Mouse (Mus musculus) forebrain, postnatal 0 days (tissue): ENCODE measurements around the gene Gcdh. TPM values are rescaled to one million over a fixed set of nuclear protein-coding genes. Genes with fewer than 3 reads are reported as not detected.

Experiments used
- ATAC-seq: fragments of 200-750 bp; cut with Nextera tagmentation; 2 replicates; pipeline ENCODE4 v1.8.0; 2017; ENCODE audit warnings: mild to moderate bottlenecking, moderate library complexity
- DNase-seq: peaks from one replicate; pipeline ENCODE4 v3.0.0-alpha.2; 2015
- H3K27ac ChIP-seq: fragments of 300-500 bp; sonication (generic); 2 replicates; pipeline ENCODE4 v1.5.1; 2014; ENCODE audit warnings: low read depth, mild to moderate bottlenecking, antibody characterized with exemption, low read length, moderate library complexity, mixed read lengths
- H3K27me3 ChIP-seq: fragments of 300-500 bp; sonication (generic); 2 replicates; pipeline ENCODE4 v1.6.1; 2014; ENCODE audit warnings: mild to moderate bottlenecking, low read length, mixed read lengths; ENCODE audit not compliant: insufficient read depth
- H3K36me3 ChIP-seq: fragments of 300-500 bp; sonication (generic); 2 replicates; pipeline ENCODE4 v1.6.1; 2014; ENCODE audit warnings: mild to moderate bottlenecking, moderate library complexity; ENCODE audit not compliant: insufficient read depth
- H3K4me1 ChIP-seq: fragments of 300-500 bp; sonication (generic); 2 replicates; pipeline ENCODE4 v1.6.1; 2014; ENCODE audit warnings: antibody characterized with exemption; ENCODE audit not compliant: insufficient read depth
- H3K4me2 ChIP-seq: fragments of 300-500 bp; sonication (generic); 2 replicates; pipeline ENCODE4 v1.6.1; 2014; ENCODE audit warnings: low read depth, mild to moderate bottlenecking, moderate library complexity
- H3K4me3 ChIP-seq: fragments of 300-500 bp; sonication (generic); 2 replicates; pipeline ENCODE4 v1.5.1; 2014; ENCODE audit warnings: low read depth, low read length, mixed read lengths
- H3K9ac ChIP-seq: fragments of 300-500 bp; sonication (generic); 2 replicates; pipeline ENCODE4 v1.6.1; 2014; ENCODE audit warnings: mild to moderate bottlenecking
- H3K9me3 ChIP-seq: fragments of 300-500 bp; sonication (generic); 2 replicates; pipeline ENCODE4 v1.6.1; 2016; ENCODE audit warnings: low read length
- CTCF ChIP-seq: sonication (generic); IDR thresholded peaks from 2 replicates; pipeline ENCODE4 v1.5.1; 2016; ENCODE audit warnings: antibody characterized with exemption, control low read depth, low read depth
- WGBS: fragments of 180-500 bp; shearing (Covaris S2); extraction: QIAGEN DNeasy Blood & Tissue Kit; methylation state at CpG from one replicate; pipeline ENCODE4 v1.1.7; 2014; 5-methylcytosine and 5-hydroxymethylcytosine counted together
- polyA plus RNA-seq: library from polyadenylated mRNA; unstranded; fragments of >200 nt; fragmentation: Nextera tagmentation; extraction: Ambion mirVana; gene quantifications from 2 replicates; pipeline ENCODE4 v1.2.1, GENCODE M21; 2015
- total RNA-seq: library from RNA; depleted of rRNA; stranded (reverse); fragments of >200 nt; gene quantifications from 2 replicates; pipeline ENCODE4 v1.2.3, GENCODE M21; 2014

Gene Gcdh
- total and polyA plus RNA-seq, 2 experiments from 2014 or later: 27.5 to 28.9 TPM

- Histone ChIP-seq H3K27me3 (no peaks in the 10 kb centered on the region), H3K4me2 (peak overlapping the region; percentile 87), H3K9me3 (no peaks in the 10 kb centered on the region), H3K27ac (no peak overlapping the region), H3K4me1 (0 out of 2 replicates have a peak, but pooled peaks cover 4% of the 10 kb centered on the region), H3K4me3 (peak overlapping the region; percentile 49), H3K36me3 (peaks cover 22% of the 10 kb centered on the region), H3K9ac (no peak overlapping the region)
- ATAC-seq (no peak), DNase-seq (no peak)
- TF ChIP-seq CTCF: no peak
- 79% methylated on average over 4 of the region's 4 CpGs for WGBS
Observed at GRCm38 (mm10) chr8:84873016-84873415, 20.7 kb downstream of the Gcdh start.

- peak; percentile 59 for ATAC-seq
- 8% methylated on average over 54 of the region's 54 CpGs for WGBS
Observed at GRCm38 (mm10) chr8:84872309-84872965, 21.3 kb downstream of the Gcdh start.

GRCm38 (mm10) chr8:84871376-84872308 lies 22.1 kb downstream of the Gcdh start, which contains the start of gene Syce2:
TSS of gene Syce2 (plus strand) at chr8:84872111.
- ATAC-seq (peak; percentile 89), DNase-seq (peak; percentile 78)
- no peaks in the 10 kb centered on the region for H3K27me3 ChIP-seq
- TF ChIP-seq CTCF: peak; percentile 40; the same call in 1 of the 2 replicates
- peak within 1 kb of the TSS; percentile 87 for H3K4me2 ChIP-seq
- no peaks in the 10 kb centered on the region for H3K9me3 ChIP-seq
- peaks cover 35% of the 10 kb centered on the region for H3K36me3 ChIP-seq
- no peak within 1 kb of the TSS for H3K27ac ChIP-seq
- WGBS: 18% methylated on average over 42 of the region's 46 CpGs
- H3K4me3 ChIP-seq: peak within 1 kb of the TSS; percentile 49
- H3K9ac ChIP-seq: peak within 1 kb of the TSS; percentile 53
- H3K4me1 ChIP-seq: 0 out of 2 replicates have a peak, but pooled peaks cover 4% of the 10 kb centered on the region

More at GRCm38 (mm10) chr8:84872309-84872965, 21.3 kb downstream of the Gcdh start:
- 0 out of 2 replicates have a peak, but pooled peaks cover 4% of the 10 kb centered on the region for H3K4me1 ChIP-seq
- H3K27me3 ChIP-seq: no peaks in the 10 kb centered on the region
- peaks cover 27% of the 10 kb centered on the region for H3K36me3 ChIP-seq
- H3K4me3 ChIP-seq: peak overlapping the region; percentile 49
- H3K27ac ChIP-seq: no peak overlapping the region
- H3K9ac ChIP-seq: peak overlapping the region; percentile 53
- no peak for TF ChIP-seq CTCF
- H3K9me3 ChIP-seq: no peaks in the 10 kb centered on the region
- H3K4me2 ChIP-seq: peak overlapping the region; percentile 87
- DNase-seq: peak; percentile 17

- no peak for TF ChIP-seq CTCF
- peak within 1 kb of the TSS; percentile 78 for H3K4me3 ChIP-seq
- peaks cover 6% of the 10 kb centered on the region; the same call in 1 of the 2 replicates for H3K4me1 ChIP-seq
- under 1% methylated on average over 39 of the region's 39 CpGs for WGBS
- no peaks in the 10 kb centered on the region for H3K9me3 ChIP-seq
- peaks cover 26% of the 10 kb centered on the region for H3K36me3 ChIP-seq
- H3K27me3 ChIP-seq: no peaks in the 10 kb centered on the region
- DNase-seq (peak; percentile 95), ATAC-seq (peak; percentile 97)
- H3K27ac ChIP-seq: peak within 1 kb of the TSS; percentile 79
- H3K4me2 ChIP-seq: peak within 1 kb of the TSS; percentile 70
- H3K9ac ChIP-seq: peak within 1 kb of the TSS; percentile 76
Observed at GRCm38 (mm10) chr8:84856864-84857441, 36.8 kb downstream of the Gcdh start, which contains the start of gene Farsa. TSS of gene Farsa (plus strand) at chr8:84856989.

- ATAC-seq: no peak
- Histone ChIP-seq H3K4me3 (peak overlapping the region; percentile 78; the same call in 1 of the 2 replicates), H3K27me3 (no peaks in the 10 kb centered on the region), H3K4me1 (peaks cover 6% of the 10 kb centered on the region; the same call in 1 of the 2 replicates), H3K9me3 (no peaks in the 10 kb centered on the region), H3K9ac (peak overlapping the region; percentile 76; the same call in 1 of the 2 replicates), H3K4me2 (peak overlapping the region; percentile 70; the same call in 1 of the 2 replicates), H3K36me3 (peaks cover 23% of the 10 kb centered on the region), H3K27ac (no peak overlapping the region; the same call in 1 of the 2 replicates)
- no peak for TF ChIP-seq CTCF
- no peak for DNase-seq
- 97% methylated on average over 3 of the region's 3 CpGs for WGBS
Observed at GRCm38 (mm10) chr8:84856434-84856833, 37.3 kb downstream of the Gcdh start.

GRCm38 (mm10) chr8:84847684-84848435 lies 45.9 kb downstream of the Gcdh start:
- peak overlapping the region; percentile 83 for H3K4me3 ChIP-seq
- WGBS: 45% methylated on average over 6 of the region's 6 CpGs
- peak overlapping the region; percentile 87 for H3K4me2 ChIP-seq
- H3K9me3 ChIP-seq: no peaks in the 10 kb centered on the region
- no peak for TF ChIP-seq CTCF
- peaks cover 11% of the 10 kb centered on the region for H3K4me1 ChIP-seq
- H3K27me3 ChIP-seq: no peaks in the 10 kb centered on the region
- peak overlapping the region; percentile 68 for H3K9ac ChIP-seq
- peak overlapping the region; percentile 79; the same call in 1 of the 2 replicates for H3K27ac ChIP-seq
- no peak for DNase-seq
- ATAC-seq: no peak
- H3K36me3 ChIP-seq: peaks cover 24% of the 10 kb centered on the region
